Mouse (Mus musculus) adrenal gland (tissue): ENCODE measurements around the gene Olfr766-ps1.
"Not testable (repeated sequence)": the region's sequence is repeated elsewhere in the genome, so short reads cannot be mapped to it uniquely, and the experiment has no call there.

Experiments
- intact Hi-C: fragments of 180-260 bp; cut with DNase I; formaldehyde crosslinking; loops from one replicate; pipeline ENCODE4 v1.15.1; 2025
- long read RNA-seq, 2 experiments: library from polyadenylated mRNA; unstranded; transcript quantifications; one replicate each; pipeline ENCODE4 v2.0.0; 2020; ENCODE audit warnings: borderline replicate concordance in 1 of 2; ENCODE audit not compliant: insufficient replicate concordance in 1 of 2

Olfr766-ps1 gene
- long read RNA-seq, experiment 1 = 0 reads
- long read RNA-seq, experiment 2 = 0 reads

- intact Hi-C loops = no loop called here
Measured at GRCm38 (mm10) chr10:129068877-129069276, at the start of gene Olfr766-ps1. TSS of gene Olfr766-ps1 (minus strand) at chr10:129068977.

GRCm38 (mm10) chr10:129117761-129118160 lies 49.0 kb upstream of the Olfr766-ps1 start, which contains the start of gene Olfr769:
TSS of gene Olfr769 (minus strand) at chr10:129117861.
- intact Hi-C loops = no loop called here

- intact Hi-C loops = no loop called here
Measured at GRCm38 (mm10) chr10:129115146-129115545, 46.4 kb upstream of the Olfr766-ps1 start.

- intact Hi-C loops = no loop called here
Measured at GRCm38 (mm10) chr10:129101231-129101630, 32.5 kb upstream of the Olfr766-ps1 start.

GRCm38 (mm10) chr10:129099275-129099674 lies 30.5 kb upstream of the Olfr766-ps1 start, which contains the start of gene Olfr768:
TSS of gene Olfr768 (minus strand) at chr10:129099375.
- intact Hi-C loops = no loop called here

- intact Hi-C loops = not testable (repeated sequence)
Measured at GRCm38 (mm10) chr10:129082810-129083209, 14.0 kb upstream of the Olfr766-ps1 start, which contains the start of gene Olfr767. TSS of gene Olfr767 (minus strand) at chr10:129082910.

- intact Hi-C loops = not testable (repeated sequence)
Measured at GRCm38 (mm10) chr10:129049898-129050297, 18.9 kb downstream of the Olfr766-ps1 start, which contains the start of gene Olfr765. TSS of gene Olfr765 (minus strand) at chr10:129049998.

- intact Hi-C loops = no loop called here
Measured at GRCm38 (mm10) chr10:129039796-129040195, 29.0 kb downstream of the Olfr766-ps1 start, which contains the start of gene Olfr764-ps1. TSS of gene Olfr764-ps1 (minus strand) at chr10:129039896.

- intact Hi-C loops = loop anchor here (10.0 kb wide), 1 partner anchor 1066 kb away; no protein-coding TSS in a partner anchor
Measured at GRCm38 (mm10) chr10:129028343-129028742, 40.4 kb downstream of the Olfr766-ps1 start.

- intact Hi-C loops = loop anchor here (10.0 kb wide), 1 partner anchor 1069 kb away; no protein-coding TSS in a partner anchor
Measured at GRCm38 (mm10) chr10:129026018-129026662, 42.6 kb downstream of the Olfr766-ps1 start.

- intact Hi-C loops = loop anchor here (10.0 kb wide), 1 partner anchor 1071 kb away; no protein-coding TSS in a partner anchor
Measured at GRCm38 (mm10) chr10:129023319-129023718, 45.5 kb downstream of the Olfr766-ps1 start.

GRCm38 (mm10) chr10:129014477-129014876 lies 54.3 kb downstream of the Olfr766-ps1 start:
- intact Hi-C loops = no loop called here
